Comparison of ENCODE assay signal across 22 mouse cellular contexts in genomic region chr2:150861128-150861527, GRCm38 (mm10). TPM values are rescaled to one million over a fixed set of nuclear protein-coding genes. Genes with fewer than 3 reads are reported as not detected.
DNase-seq lines count a peak whose midpoint lies in the region; ATAC-seq lines count a peak whose summit lies in the region.
"Had no signal": no experiment of that assay in that cellular context is flagged by ENCODE, and none has a peak within 500 bp of the region (broad histone marks: within the 10 kb centered on the region; RNA-seq: fewer than 3 reads in every experiment).

No protein-coding gene starts in this region.

- no peaks in the 10 kb centered on the region for H3K27me3 ChIP-seq in heart, embryonic 10.5 days (ENCODE audit: insufficient read depth, poor library complexity, severe bottlenecking)
- no peaks in the 10 kb centered on the region for H3K27me3 ChIP-seq in splenic B cell, adult 2 months (ENCODE audit: control insufficient read depth, insufficient read depth, low read length, poor library complexity, severe bottlenecking)
- H3K27me3 ChIP-seq: heart, embryonic 15.5 days; hindbrain, embryonic 12.5 days; Patski had no signal

- H3K9me3 ChIP-seq in heart, embryonic 10.5 days, result no peaks in the 10 kb centered on the region
- H3K9me3 ChIP-seq: heart, embryonic 15.5 days; hindbrain, embryonic 12.5 days had no signal

- peak; percentile 54 for ATAC-seq in common myeloid progenitor, adult 5-6 weeks (replicated peaks; ENCODE audit: low read depth, poor library complexity, severe bottlenecking)
- ATAC-seq: Patski had no signal

- intact Hi-C loops in heart, postnatal 36 days (cut with DNase I), result no loop called here

- WGBS in heart, embryonic 10.5 days, result 87% methylated on average over 2 of the region's 2 CpGs

- H3K36me3 ChIP-seq in heart, embryonic 10.5 days, result no peaks in the 10 kb centered on the region
- no peaks in the 10 kb centered on the region for H3K36me3 ChIP-seq in splenic B cell, adult 2 months (ENCODE audit: control insufficient read depth, insufficient read depth, low read length, poor library complexity, severe bottlenecking)
- H3K36me3 ChIP-seq: forebrain, embryonic 10.5 days; heart, embryonic 15.5 days; hindbrain, embryonic 12.5 days had no signal

- peak; percentile 35 for DNase-seq in heart, embryonic 10.5 days (ENCODE audit: low spot score)
- DNase-seq in heart, postnatal 36 days, result no peak
- peak; percentile 24 to 57 for DNase-seq in spleen, postnatal 36 days (ENCODE audit: low spot score in 2 of 2)
- no peak for DNase-seq in spleen, postnatal 14 days (ENCODE audit: low spot score in 2 of 2)
- peak; percentile 72 for DNase-seq in splenic B cell, adult 2 months (ENCODE audit: low read depth, low spot score)
- no peak for DNase-seq in right cerebral cortex, postnatal 36 days (ENCODE audit: low spot score in 2 of 2)
- no peak for DNase-seq in kidney, postnatal 36 days
- DNase-seq: adrenal gland, postnatal 14 days; cerebellum, adult 11-12 months; cerebellum, postnatal 14 days; heart, adult 18-20 months; kidney, adult 9 months; kidney, postnatal 4 days; lung, adult 18-20 months; lung, postnatal 14 days; thymus, postnatal 36 days had no signal

- no peaks in the 10 kb centered on the region for H3K4me1 ChIP-seq in heart, embryonic 10.5 days
- H3K4me1 ChIP-seq: forebrain, embryonic 10.5 days; heart, embryonic 15.5 days; hindbrain, embryonic 12.5 days; midbrain, embryonic 10.5 days had no signal

- no peak overlapping the region for H3K27ac ChIP-seq in heart, embryonic 10.5 days
- H3K27ac ChIP-seq: forebrain, embryonic 10.5 days; heart, embryonic 15.5 days; hindbrain, embryonic 12.5 days; midbrain, embryonic 10.5 days had no signal

- H3K4me3 ChIP-seq in heart, embryonic 10.5 days, result no peak overlapping the region
- H3K4me3 ChIP-seq: forebrain, embryonic 10.5 days; heart, embryonic 15.5 days; hindbrain, embryonic 12.5 days; midbrain, embryonic 10.5 days had no signal

RNA-seq across cellular contexts. Expression of gene Abhd12, which starts 43.4 kb away (rescaled TPM):
- polyA plus RNA-seq in heart, embryonic 10.5 days (2016; fragmentation: Nextera tagmentation; extraction: Ambion mirVana), result 53.7 and 54.8 TPM in 2 replicates
- total RNA-seq in heart, postnatal 36 days (2021), result 10 to 100 TPM; 47.8 to 50.3 TPM
- total RNA-seq in common myeloid progenitor, adult 5-6 weeks (2017), result 15.5 and 88.6 TPM in 2 replicates

RNA-seq across cellular contexts. Expression of gene Gins1, which starts 44.1 kb away (rescaled TPM):
- polyA plus RNA-seq in heart, embryonic 10.5 days (2016; fragmentation: Nextera tagmentation; extraction: Ambion mirVana), result 38.0 and 57.1 TPM in 2 replicates
- 1 to 10 TPM; 3.0 to 4.4 TPM for total RNA-seq in heart, postnatal 36 days (2021)
- 88.0 and 96.4 TPM in 2 replicates for total RNA-seq in common myeloid progenitor, adult 5-6 weeks (2017)

Comparison
In these comparisons a context has a peak if more than half of its experiments do, and no peak if none do; other contexts are left out.
1. DNase-seq: peak in heart, embryonic 10.5 days (single experiment), spleen, postnatal 36 days (2 of 2) and splenic B cell, adult 2 months (single experiment); none in heart, postnatal 36 days (0 of 2), spleen, postnatal 14 days (0 of 2), right cerebral cortex, postnatal 36 days (0 of 2) and kidney, postnatal 36 days (0 of 2).
2. RNA of gene Gins1, which starts 44.1 kb away (total RNA-seq): 88.0 to 96.4 TPM in common myeloid progenitor, adult 5-6 weeks; 3.0 to 4.4 TPM in heart, postnatal 36 days; every median in the first group is over 10 times any median in the second.